Mouse (Mus musculus): ENCODE measurements around the gene Cacna1e. TPM values are rescaled to one million over a fixed set of nuclear protein-coding genes. Genes with fewer than 3 reads are reported as not detected.

Gene Cacna1e
- polyA plus RNA-seq, 2 experiments from 2014 or later, result 0.15 to 0.27 TPM

GRCm38 (mm10) chr1:154779908-154780514 lies 104.3 kb downstream of the Cacna1e start:
- no peak for ATAC-seq

DNA sequence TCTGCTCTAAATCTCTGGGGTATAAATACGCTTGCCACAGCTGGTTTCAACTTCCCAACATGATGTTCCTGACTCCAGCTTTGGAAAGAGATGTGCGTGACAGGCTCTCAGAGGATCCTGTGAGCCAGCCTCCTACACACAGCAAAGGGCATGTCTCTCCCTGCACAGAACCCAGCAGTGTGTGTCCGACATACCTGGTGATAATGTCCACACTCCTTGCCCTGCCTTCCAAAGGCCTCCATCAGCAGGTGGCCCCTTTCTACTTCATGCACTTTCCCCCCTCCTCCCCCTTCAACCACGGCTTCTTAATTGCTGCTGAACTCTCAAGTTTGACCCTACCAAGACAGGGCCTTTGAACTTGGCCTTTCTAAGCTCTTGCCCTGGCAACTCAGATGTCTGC lies 108.0 kb downstream of the Cacna1e start:
- ATAC-seq, result no peak

DNA sequence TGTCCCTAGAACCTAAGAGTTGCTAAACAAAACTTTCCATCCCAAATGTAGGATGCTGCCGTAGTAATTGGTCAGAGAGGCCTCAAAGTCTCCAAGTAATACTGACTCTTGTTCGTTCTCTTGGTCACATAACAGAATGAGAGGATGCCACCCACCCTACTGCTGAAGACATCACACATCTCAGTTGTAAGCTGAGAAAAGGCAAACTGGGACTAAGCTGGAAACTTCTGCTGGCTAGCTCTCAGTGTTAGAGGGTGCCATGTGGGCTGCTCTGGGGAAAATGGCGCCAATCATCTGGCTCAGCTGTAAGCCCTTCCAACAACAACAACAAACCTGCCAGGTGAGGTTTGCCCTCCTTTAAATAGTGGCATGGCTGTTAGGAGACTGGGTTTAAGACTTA lies 109.8 kb downstream of the Cacna1e start:
- ATAC-seq, result no peak

DNA sequence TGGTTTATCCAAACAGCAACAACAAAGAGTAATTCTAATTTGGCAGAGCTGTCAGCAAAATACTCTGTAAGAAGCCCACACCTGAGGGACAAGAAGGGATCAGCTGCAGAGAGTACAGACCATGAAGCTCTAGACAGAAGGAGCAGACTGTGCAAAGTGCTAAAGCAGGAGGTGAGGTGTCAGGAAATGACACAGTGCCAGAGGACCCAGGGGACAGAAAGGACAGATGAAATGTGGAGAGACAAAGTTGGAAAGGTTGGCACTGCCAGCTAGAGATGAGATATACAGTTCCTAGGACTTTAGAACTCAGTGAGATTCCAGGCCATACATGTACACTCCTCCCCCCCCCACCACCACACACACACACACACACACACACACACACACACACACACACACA lies 113.2 kb downstream of the Cacna1e start:
- no peak for ATAC-seq

GRCm38 (mm10) chr1:154770542-154770941 lies 113.8 kb downstream of the Cacna1e start:
- no peak for ATAC-seq

DNA sequence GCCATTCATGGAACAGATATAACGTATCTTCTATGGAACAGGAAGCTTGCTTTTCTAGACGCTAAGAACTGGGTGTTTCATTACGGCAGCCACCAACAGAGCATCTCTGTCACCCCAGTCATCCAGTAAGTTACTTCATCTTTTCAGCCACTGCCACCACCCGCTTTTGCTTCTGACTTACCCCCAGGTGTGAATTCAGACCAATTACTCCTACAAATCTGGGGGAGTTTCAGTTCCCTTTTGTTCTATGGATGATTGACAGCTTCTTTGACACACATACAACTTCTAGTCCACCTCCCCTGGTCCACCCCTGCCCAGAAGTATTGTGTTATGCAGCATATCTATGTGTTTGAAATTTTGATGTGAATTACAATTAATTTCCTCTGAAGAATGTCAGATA lies 121.2 kb downstream of the Cacna1e start:
- ATAC-seq, result no peak

DNA sequence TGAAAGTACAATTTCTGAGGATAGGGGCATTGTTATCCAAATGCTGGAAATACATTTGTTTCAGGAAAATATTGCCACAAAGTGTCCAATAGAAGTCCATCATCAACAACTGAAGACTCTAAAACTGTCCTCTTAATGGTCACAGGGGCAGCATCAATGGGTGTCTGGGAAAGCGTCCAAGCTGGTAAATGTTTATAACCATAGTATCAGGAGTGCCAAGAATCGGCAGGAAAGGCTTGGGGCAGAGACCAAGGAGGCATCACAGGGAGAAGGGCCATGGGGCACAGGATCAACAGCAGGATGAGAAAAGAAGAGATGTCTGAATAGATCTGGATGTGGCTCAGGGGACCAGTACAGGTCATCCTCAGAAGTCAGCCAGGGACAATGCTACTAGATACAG lies 132.2 kb downstream of the Cacna1e start:
- no peak for ATAC-seq

DNA sequence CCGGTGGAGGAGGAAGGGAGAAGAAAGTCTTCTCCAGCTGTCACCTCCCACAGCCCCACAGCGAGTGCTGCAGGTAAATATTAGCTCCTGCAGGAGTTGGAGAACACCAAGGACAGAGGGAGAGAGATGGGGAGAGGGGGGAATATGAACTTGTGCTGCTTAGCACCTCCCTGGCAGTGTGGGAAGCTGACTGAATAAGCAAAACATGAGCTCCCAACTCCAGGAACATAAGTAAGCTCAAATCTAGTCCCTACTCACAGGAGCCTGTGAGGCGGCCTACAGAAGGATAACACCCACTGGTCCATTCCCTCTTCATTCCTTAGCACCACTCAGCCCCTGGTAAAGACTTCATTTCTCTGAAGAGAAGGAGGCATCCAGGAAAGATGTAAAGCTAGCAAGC lies 135.8 kb downstream of the Cacna1e start:
- ATAC-seq, result no peak

GRCm38 (mm10) chr1:154745241-154745640 lies 139.1 kb downstream of the Cacna1e start:
- ATAC-seq, result no peak

GRCm38 (mm10) chr1:154730411-154730961 lies 153.8 kb downstream of the Cacna1e start:
- ATAC-seq, result no peak

GRCm38 (mm10) chr1:154729269-154729980 lies 154.9 kb downstream of the Cacna1e start:
- ATAC-seq, result no peak

DNA sequence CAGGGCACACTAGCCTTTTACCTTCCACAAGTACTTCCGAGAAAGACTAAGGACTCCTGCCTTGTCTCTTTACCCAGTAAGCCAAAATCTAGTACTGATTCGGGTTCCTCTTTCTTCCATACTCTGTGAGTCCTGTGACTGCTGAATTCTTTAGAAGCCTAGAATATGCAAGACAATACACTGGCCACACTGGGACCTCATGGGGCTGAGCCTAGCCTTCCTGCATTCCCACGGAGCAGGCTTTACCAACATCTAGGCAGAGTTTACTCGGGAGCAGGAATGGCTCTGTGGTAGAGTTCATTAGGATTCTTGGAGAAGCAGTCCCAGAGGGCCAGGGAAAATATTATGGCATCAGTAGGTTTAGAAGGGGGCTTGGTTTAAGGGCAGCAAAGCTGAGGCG lies 155.6 kb downstream of the Cacna1e start:
- no peak for ATAC-seq

DNA sequence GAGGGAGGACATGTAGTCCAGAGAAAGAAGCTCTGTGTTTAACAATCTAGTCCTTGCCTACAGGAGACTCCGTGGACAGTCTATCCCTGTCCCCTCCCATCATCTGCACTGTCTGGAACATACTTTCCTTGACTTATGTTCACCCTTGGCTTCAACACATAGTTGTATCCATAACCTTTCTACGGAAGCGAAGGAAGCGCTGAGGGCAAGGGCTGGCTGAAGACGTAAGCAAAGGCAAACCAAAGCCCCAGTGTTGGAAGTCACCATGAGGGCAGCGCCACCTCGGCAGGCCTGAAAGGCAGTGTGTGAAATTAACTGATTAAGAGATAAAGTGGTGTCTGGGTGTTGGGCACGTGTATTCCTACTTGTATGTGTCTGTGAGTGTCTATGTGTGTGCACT lies 156.6 kb downstream of the Cacna1e start:
- no peak for ATAC-seq

DNA sequence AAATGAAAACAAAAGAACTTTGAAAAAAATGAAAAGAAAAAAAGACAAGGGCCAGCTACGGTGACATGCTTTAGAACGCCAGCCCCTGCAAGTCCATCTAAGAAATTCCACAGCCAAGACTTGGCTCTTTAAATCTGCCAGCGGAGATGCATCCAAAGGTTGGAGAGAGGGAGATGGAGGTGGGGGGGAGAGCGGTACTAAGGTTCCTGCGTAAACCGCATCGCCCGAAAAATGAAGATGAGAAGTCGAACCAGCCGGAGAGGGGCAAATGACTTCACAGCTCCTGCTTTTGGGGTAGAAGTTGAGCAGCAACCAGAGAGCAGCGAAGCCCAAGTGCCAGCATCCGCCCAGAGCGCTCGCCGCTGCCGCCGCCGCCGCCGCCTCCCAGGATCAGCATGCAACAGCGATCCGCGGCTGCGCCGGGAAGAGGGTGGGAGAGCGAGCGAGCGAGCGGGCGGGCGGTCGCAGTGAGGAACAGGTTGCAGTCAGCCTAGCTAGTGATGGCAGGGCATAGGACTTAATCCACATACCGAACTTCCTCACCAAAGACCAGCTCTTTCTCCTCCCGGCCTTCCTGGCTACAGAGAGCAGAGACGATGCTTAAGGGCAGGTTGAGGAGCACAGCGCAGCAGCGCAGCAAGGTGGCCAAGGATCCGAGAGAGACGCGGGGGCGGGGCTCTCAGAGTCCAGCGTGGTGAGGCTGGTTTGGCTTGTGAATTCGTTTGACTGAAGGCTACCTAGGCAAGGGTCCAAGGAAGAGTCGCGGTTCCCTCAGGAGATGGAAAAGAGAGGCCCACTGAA lies 157.7 kb downstream of the Cacna1e start:
- no peak for ATAC-seq

DNA sequence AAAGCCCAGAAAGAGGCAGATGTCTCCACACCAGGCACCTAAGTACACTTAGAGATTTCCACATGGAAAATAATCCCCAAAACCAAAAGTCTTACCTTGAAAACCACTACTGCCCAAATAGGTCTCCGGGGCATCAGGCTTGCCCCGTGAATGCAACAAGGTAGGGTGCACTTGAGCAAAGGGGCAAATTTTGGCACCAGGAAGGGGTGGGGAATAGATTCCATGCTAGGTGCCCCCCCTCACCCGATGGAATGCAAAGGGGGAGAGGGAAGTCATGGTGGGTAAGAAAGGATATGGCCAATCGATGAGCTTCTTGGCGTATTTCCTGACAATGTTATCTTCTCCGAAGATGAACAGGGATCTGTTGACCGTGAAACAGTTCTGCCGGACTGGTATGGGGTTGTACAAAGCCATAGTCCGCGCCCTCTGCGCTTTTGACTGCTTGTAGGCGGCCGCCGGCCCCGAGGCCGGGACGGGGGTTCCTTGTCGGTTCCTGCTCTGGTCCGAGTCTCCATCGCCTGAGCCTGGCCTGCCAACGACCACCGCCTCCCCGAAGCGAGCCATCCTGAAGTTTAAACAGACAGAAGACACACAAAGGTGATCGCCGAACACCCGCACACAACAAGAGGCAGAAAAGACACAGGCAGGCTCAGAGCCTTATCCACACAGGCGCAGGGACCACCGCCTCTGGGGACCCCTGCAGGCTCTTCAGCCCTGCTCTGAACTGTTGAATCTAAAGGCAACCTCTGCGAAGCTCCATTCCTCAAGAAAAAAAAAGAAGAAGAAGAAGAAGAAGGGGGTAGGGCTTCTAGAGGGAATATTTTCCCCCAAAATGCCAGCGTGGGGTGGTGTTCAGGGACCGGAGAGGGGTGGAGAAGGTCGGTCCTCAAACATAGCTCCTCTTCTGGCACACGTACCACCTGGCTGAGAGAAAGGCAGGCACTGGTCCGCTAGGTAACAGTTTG lies 158.7 kb downstream of the Cacna1e start:
- ATAC-seq, result no peak

GRCm38 (mm10) chr1:154723537-154724286 lies 160.6 kb downstream of the Cacna1e start:
- no peak for ATAC-seq

DNA sequence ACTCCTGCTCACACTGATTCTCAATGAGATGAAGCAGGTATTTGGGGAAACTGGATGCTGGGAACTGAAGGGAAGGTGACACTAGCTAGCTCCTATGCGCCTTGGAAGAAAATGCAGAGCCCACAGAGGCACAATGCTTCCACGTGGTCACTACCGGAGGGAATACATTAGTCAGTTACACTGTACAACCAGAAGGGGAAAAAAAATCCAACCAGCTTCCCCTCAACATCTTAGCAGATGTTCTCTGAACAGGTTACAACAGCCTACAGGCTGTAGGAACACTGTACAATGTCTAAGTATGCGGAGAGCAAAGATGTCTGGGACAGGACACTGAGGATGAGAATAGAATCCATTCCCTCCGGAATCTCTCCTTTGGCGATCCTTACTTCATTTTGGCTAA lies 161.2 kb downstream of the Cacna1e start:
- no peak for ATAC-seq

DNA sequence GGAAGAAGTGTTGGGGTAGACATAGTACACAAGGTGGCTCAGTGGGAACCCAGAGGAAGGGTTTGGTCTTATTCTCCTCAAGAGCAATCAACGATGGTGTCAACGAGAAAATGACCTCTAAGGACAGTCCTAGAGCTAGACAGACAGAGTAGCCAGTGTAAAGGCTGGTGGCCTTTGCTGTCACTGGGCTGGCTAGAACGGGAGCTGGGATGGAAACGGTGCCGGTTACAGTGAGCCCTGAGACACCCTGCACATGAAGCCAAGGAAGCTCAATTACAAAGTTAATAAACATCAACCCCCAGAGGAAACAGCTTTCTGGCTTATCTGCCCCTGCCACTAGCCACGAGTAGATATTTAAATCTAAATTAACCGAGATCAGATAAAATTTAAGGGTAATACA lies 168.7 kb downstream of the Cacna1e start:
- no peak for ATAC-seq

- no peak for ATAC-seq
These were observed 171.6 kb downstream of the Cacna1e start for GRCm38 (mm10) chr1:154712747-154713146.

- ATAC-seq, result no peak
These were observed 176.6 kb downstream of the Cacna1e start for GRCm38 (mm10) chr1:154707584-154708290.

DNA sequence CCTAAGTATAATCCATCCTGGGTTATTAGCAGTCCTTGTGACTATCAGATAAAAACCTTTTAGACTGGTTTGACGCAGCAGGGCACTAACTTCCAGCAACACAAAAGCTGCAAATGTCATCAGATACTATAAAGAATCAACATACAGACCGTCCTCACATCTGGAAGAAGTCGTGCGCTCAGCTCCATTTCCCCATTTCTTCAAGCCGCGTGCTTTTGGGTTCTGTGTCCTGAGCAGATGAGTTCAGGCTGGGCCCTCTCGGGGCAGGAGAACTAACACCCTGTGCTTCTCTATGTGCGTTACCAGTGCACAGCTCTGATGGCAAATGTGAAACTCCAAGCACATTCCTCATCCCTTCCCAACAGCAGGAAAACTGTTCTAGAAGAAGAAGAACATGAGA lies 177.3 kb downstream of the Cacna1e start:
- ATAC-seq, result no peak
